Mouse (Mus musculus) embryonic fibroblast, embryonic 13.5 days (primary cell): ENCODE results near the gene Cdc42ep2.

Experiments
- CTCF ChIP-seq: IDR thresholded peaks from 2 replicates; pipeline ENCODE4 v1.5.1; 2011; ENCODE audit warnings: mild to moderate bottlenecking, control low read depth, low read length, moderate library complexity, borderline replicate concordance; ENCODE audit not compliant: insufficient read depth
- POLR2A ChIP-seq: IDR thresholded peaks from 2 replicates; pipeline ENCODE4 v1.6.1; 2011; ENCODE audit warnings: low read depth, mild to moderate bottlenecking, control low read depth, low read length, moderate library complexity

- TF ChIP-seq CTCF (no peak), POLR2A (no peak)
Measured at GRCm38 (mm10) chr19:5907275-5907674, 17.3 kb downstream of the Cdc42ep2 start.
